Mouse (Mus musculus) cerebellum, adult 2 months (tissue): ENCODE measurements at regions not wholly inside any gene's neighbourhood (a gene's known extent, or its start where the extent isn't known, plus 50 kb on each side); places are given as distances from the start of the nearest gene placed in this dataset.

Experiments
- DNase-seq, 2 experiments: peaks; one replicate each; pipeline ENCODE4 v3.0.0; 2021
- H3K27ac ChIP-seq: fragments of 200-500 bp; 2 replicates; pipeline ENCODE4 v1.5.1; 2012; ENCODE audit warnings: low read length, control low read depth, inconsistent platforms; ENCODE audit not compliant: insufficient read depth
- H3K27me3 ChIP-seq: fragments of 200-500 bp; 2 replicates; pipeline ENCODE4 v1.6.1; 2012; ENCODE audit warnings: inconsistent platforms, mild to moderate bottlenecking, low read length, moderate library complexity; ENCODE audit not compliant: control insufficient read depth, insufficient read depth
- H3K4me1 ChIP-seq: fragments of 200-500 bp; 2 replicates; pipeline ENCODE4 v1.6.1; 2011; ENCODE audit warnings: low read length; ENCODE audit not compliant: control insufficient read depth, insufficient read depth
- H3K4me3 ChIP-seq: fragments of 200-500 bp; replicated peaks from 2 replicates; pipeline ENCODE3; 2011; ENCODE audit warnings: mild to moderate bottlenecking, low read depth, low read length, control low read depth; ENCODE audit not compliant: insufficient read depth
- CTCF ChIP-seq: fragments of 200-500 bp; IDR thresholded peaks from 2 replicates; pipeline ENCODE4 v1.5.1; 2011; ENCODE audit warnings: low read depth, mild to moderate bottlenecking, control low read depth, low read length, moderate library complexity, borderline replicate concordance; ENCODE audit not compliant: insufficient read depth
- POLR2A ChIP-seq: fragments of 200-500 bp; IDR thresholded peaks from 2 replicates; pipeline ENCODE4 v1.6.1; 2011; ENCODE audit warnings: low read length, control low read depth, borderline replicate concordance; ENCODE audit not compliant: insufficient read depth
- WGBS: fragments of 180-500 bp; shearing (Covaris S2); methylation state at CpG from one replicate; pipeline ENCODE4 v1.1.7; 2018; 5-methylcytosine and 5-hydroxymethylcytosine counted together

DNA sequence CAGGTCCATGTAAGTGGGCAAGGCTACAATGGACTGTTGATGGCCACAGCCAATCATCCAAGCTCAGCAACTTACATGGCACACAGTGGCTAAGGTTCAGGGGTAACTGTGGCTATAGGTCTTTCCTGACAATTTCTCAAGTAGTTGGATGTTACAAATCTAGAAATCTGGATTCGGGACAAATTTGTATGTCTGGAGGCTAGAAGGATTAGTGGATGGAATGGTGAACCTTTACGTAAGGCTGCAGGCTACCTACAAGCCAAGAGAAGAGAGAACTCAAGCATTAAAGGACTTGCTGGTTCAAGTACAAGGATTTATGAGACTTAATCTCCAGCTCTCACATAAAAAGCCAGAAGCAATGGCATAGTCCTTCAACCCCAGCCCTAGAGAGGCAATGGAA lies 239.4 kb downstream of the Sox11 start:
- DNase-seq: no peak
- no peaks in the 10 kb centered on the region; the same call in 1 of the 2 replicates for H3K27me3 ChIP-seq
- no peaks in the 10 kb centered on the region for H3K4me1 ChIP-seq
- TF ChIP-seq POLR2A (no peak), CTCF (no peak)
- 89% methylated on average over 2 of the region's 2 CpGs for WGBS
- H3K27ac ChIP-seq: no peak overlapping the region
- no peak overlapping the region for H3K4me3 ChIP-seq

DNA sequence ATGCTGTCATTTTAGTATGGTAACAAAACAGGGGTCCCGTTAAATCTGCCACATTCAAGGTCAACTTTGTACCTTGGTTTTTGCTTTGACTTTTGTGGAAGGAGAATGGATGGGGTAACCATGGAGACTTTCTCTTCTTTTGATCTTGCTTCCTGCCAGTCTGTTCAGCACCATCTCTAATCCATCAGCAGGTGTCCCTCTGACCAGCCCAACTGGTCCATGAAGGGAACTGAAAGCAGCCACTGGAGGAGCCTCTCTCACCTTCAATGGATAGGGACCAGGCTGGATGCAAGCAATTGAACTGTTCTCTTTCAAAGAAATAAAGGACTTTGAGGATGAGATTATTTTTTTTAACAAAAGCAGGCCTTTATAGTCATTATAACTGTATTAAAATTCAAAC lies 253.2 kb downstream of the Sox11 start:
- 40% methylated on average over 1 of the region's 1 CpGs for WGBS
- no peak for DNase-seq
- Histone ChIP-seq H3K4me1 (no peaks in the 10 kb centered on the region), H3K4me3 (no peak overlapping the region), H3K27me3 (no peaks in the 10 kb centered on the region), H3K27ac (no peak overlapping the region)
- TF ChIP-seq CTCF: no peak
- TF ChIP-seq POLR2A: no peak

DNA sequence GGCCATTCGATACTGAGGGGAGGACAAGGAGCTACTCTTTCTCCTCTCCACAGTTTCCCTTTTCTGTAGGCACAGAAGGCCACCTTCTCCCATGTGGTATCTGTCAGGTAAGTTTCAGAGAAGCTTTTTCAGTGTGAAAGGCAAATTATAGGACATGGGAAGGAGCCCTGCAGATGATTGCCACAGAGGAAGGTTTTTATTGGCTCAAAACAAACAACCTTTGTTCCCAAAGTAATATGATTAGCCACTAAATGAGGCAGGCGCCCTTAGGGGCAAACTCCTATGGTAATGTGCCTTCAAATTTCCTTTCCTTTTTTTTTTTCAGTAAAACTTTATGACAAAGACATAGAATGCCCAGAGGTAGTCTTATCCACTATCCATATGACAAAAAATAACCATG lies 256.5 kb downstream of the Sox11 start:
- no peak for TF ChIP-seq POLR2A
- DNase-seq: no peak
- Histone ChIP-seq H3K4me3 (no peak overlapping the region), H3K27me3 (no peaks in the 10 kb centered on the region), H3K27ac (no peak overlapping the region), H3K4me1 (no peaks in the 10 kb centered on the region)
- 97% methylated on average over 2 of the region's 2 CpGs for WGBS

DNA sequence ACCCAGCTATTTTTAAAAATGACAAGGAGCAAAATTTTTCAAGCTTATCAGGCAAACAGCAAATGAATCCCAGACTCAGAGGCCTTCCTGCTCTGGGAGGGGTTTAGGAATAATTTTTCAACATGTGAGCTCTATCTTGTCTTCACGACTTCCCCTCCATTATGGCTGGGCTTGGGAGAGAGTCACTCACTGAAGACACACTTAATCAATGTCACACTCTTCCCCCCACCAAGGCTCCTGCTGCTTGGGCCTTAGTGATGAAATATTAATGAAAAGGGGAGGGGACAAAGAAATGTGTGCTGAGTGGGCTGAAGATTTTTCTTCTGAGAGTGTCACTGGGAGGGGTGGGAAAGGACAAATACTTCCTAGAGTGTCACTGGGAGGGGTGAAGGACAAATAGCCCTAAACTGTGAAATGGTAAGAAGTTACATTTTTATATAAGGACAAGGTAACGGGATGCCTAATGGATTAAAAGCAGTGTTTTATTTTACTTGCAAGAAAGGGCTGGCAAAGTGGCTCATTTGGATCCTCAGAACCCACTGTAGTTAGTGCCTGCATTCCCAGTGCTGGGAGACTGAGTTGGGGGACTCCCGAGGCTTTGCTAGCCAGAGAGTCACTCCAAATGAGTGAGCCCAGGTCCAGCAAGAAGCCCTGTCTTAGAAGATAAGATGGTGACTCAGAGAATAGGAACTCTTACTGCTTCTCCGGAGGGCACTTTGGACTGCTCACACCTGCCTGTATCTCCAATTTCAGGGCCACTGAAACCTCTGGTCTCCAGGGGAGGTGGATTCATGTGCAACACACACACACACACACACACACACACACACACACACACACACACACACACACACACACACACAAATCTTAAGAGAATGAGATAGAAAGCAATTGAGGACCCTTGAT lies 258.5 kb downstream of the Sox11 start:
- H3K4me1 ChIP-seq: no peaks in the 10 kb centered on the region
- 59% methylated on average over 4 of the region's 4 CpGs for WGBS
- no peaks in the 10 kb centered on the region for H3K27me3 ChIP-seq
- TF ChIP-seq CTCF (no peak), POLR2A (no peak)
- no peak for DNase-seq
- H3K27ac ChIP-seq: no peak overlapping the region
- no peak overlapping the region for H3K4me3 ChIP-seq

DNA sequence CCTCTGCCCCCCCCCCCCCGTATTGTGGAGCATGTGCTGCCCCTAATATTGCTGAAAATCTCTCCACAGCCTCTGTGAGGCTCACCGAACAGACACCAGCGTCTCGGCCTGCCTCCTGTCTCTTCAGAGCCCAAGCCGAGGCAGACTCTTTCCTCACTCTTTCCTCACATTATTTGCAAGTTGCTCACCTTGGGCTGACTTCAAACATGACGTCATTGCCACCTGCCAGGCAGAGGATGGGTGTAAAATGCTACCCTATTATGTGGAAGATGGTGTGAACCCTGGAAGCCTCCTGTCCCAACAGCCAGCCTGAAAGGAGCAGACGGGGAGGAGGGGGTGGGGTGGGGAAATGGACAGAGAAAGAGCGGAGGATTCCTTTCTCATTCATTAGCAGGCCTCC lies 259.3 kb downstream of the Sox11 start:
- H3K27me3 ChIP-seq: no peaks in the 10 kb centered on the region
- WGBS: 3% methylated on average over 7 of the region's 8 CpGs
- TF ChIP-seq POLR2A: no peak
- H3K4me3 ChIP-seq: peak overlapping the region; percentile 40
- H3K27ac ChIP-seq: no peak overlapping the region
- no peaks in the 10 kb centered on the region for H3K4me1 ChIP-seq
- DNase-seq: peak; percentile 17 to 23

DNA sequence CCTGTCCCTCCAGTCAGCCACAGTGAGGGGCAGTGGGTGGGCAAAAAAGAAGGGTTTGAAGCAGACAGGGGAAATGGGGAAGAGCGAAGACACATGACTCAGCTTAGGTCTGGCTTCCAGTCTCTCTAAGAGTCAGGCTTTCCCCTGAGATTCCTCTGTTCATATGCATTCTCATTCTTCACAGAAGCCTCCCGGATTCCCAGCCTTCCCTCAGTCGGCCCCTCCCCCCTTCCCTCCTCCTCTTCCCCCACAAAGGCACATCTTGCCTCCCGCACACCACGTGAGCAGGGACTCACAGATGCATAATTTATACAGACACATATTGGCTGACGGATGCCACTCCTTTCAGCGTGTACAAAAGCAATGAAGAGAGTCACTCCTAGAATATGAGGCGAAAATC lies 259.8 kb downstream of the Sox11 start:
- H3K27me3 ChIP-seq: no peaks in the 10 kb centered on the region
- peak in 1 of 2 experiments; percentile 11 for DNase-seq
- H3K27ac ChIP-seq: no peak overlapping the region
- TF ChIP-seq CTCF (no peak), POLR2A (no peak)
- no peak overlapping the region for H3K4me3 ChIP-seq
- no peaks in the 10 kb centered on the region for H3K4me1 ChIP-seq
- WGBS: 13% methylated on average over 8 of the region's 8 CpGs

DNA sequence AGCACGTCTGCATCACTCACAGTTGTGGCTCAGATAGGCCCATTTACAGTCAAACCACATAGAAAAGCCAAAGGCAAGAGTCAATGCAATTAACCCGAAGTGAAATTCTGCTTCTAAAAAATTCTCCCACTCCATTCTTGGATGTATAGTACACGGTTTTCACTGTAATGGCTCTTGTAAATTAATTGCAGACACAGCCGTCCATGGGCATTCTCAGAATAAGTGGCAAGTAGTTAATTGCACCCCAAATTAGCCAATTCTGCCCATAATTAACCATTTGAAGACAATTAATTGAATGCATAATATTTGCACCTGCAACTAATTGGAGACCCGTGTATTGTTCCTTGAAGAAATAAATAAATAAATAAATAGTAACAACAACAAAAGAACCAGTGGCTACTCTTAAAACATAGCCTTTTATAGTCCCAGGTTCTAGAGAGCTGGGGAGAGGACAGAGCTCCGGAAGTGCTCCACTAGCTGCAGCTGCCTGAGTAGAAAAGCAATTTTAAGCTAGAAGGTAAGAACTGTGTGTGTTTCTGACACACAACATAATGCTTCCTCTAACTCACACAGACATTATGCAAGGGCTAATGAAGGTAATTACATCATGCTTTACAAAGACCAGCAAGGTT lies 266.2 kb downstream of the Sox11 start:
- TF ChIP-seq CTCF (no peak), POLR2A (no peak)
- Histone ChIP-seq H3K27me3 (no peaks in the 10 kb centered on the region), H3K4me3 (no peak overlapping the region), H3K4me1 (no peaks in the 10 kb centered on the region), H3K27ac (no peak overlapping the region)
- DNase-seq: no peak
- WGBS: 89% methylated on average over 6 of the region's 6 CpGs

DNA sequence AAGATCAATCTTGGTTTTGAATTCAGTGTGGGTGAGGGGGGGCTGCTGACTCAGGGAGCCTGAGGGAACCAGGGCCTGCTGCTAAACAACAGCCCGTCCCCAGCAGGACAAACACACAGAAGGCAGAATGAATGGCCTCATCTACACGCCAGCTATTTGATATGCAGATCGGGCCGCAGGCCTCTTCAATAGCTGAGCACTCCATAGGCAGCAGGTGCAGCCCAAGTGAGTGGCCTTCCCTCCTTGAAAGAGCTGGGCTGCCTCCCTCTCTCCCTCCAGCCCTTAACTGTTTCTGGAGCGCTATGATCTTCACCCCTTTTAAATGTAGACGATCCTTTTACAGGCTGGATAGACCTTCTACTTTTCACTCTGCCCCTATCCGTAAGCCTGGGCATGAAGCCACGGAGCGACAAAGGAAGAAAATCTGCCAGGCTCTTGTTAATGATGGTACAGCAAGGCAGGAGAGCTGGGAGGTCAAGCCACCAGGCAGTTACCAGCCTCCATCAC lies 277.3 kb downstream of the Sox11 start:
- 49% methylated on average over 9 of the region's 9 CpGs for WGBS
- DNase-seq: no peak
- H3K4me1 ChIP-seq: no peaks in the 10 kb centered on the region
- H3K27ac ChIP-seq: no peak overlapping the region
- no peak for TF ChIP-seq POLR2A
- TF ChIP-seq CTCF: no peak
- H3K4me3 ChIP-seq: no peak overlapping the region
- H3K27me3 ChIP-seq: no peaks in the 10 kb centered on the region; the same call in 1 of the 2 replicates
